Comparison of ENCODE assay signal across 31 mouse cellular contexts in genomic region chr7:129908826-129909225, GRCm38 (mm10).
"Had no signal": no experiment of that assay in that cellular context is flagged by ENCODE, and none has a peak within 500 bp of the region (broad histone marks: within the 10 kb centered on the region; RNA-seq: fewer than 3 reads in every experiment).

No protein-coding gene starts in this region.

- H3K9me3 ChIP-seq: limb, embryonic 10.5 days; limb, embryonic 12.5 days; limb, embryonic 13.5 days; limb, embryonic 15.5 days; liver, embryonic 12.5 days; liver, embryonic 13.5 days; liver, embryonic 15.5 days; lung, embryonic 15.5 days; midbrain, embryonic 10.5 days; midbrain, embryonic 12.5 days; midbrain, embryonic 13.5 days; midbrain, embryonic 15.5 days had no signal

- H3K27me3 ChIP-seq: limb, embryonic 12.5 days; limb, embryonic 13.5 days; limb, embryonic 15.5 days; liver, embryonic 12.5 days; liver, embryonic 13.5 days; liver, embryonic 15.5 days; lung, embryonic 15.5 days; megakaryocyte, embryonic 14.5 days; midbrain, embryonic 12.5 days; midbrain, embryonic 13.5 days; midbrain, embryonic 15.5 days had no signal

- ATAC-seq: liver, embryonic 12.5 days; liver, postnatal 0 days; lung, postnatal 0 days; midbrain, embryonic 13.5 days; midbrain, embryonic 15.5 days; midbrain, embryonic 16.5 days had no signal

- H3K36me3 ChIP-seq: limb, embryonic 10.5 days; limb, embryonic 12.5 days; limb, embryonic 13.5 days; limb, embryonic 15.5 days; liver, embryonic 12.5 days; liver, embryonic 13.5 days; liver, embryonic 15.5 days; lung, embryonic 15.5 days; midbrain, embryonic 10.5 days; midbrain, embryonic 12.5 days; midbrain, embryonic 13.5 days; midbrain, embryonic 15.5 days had no signal

- H3K4me1 ChIP-seq: limb, embryonic 10.5 days; limb, embryonic 13.5 days; limb, embryonic 15.5 days; liver, embryonic 12.5 days; liver, embryonic 13.5 days; liver, embryonic 15.5 days; lung, embryonic 15.5 days; megakaryocyte, embryonic 14.5 days; midbrain, embryonic 10.5 days; midbrain, embryonic 12.5 days; midbrain, embryonic 13.5 days; midbrain, embryonic 15.5 days had no signal

- H3K9ac ChIP-seq: limb, embryonic 12.5 days; limb, embryonic 13.5 days; limb, embryonic 15.5 days; liver, embryonic 12.5 days; liver, embryonic 13.5 days; liver, embryonic 14.5 days; liver, embryonic 15.5 days; liver, postnatal 0 days; lung, embryonic 14.5 days; lung, embryonic 15.5 days; midbrain, embryonic 12.5 days; midbrain, embryonic 13.5 days; midbrain, embryonic 15.5 days had no signal

- H3K4me2 ChIP-seq: limb, embryonic 12.5 days; limb, embryonic 13.5 days; limb, embryonic 15.5 days; liver, embryonic 11.5 days; liver, embryonic 12.5 days; liver, embryonic 13.5 days; liver, embryonic 15.5 days; lung, embryonic 14.5 days; lung, embryonic 15.5 days; midbrain, embryonic 11.5 days; midbrain, embryonic 12.5 days; midbrain, embryonic 13.5 days; midbrain, embryonic 15.5 days had no signal

- DNase-seq: left cerebral cortex, postnatal 4 days; liver; liver, embryonic 13.5 days; liver, postnatal 0 days; lung, adult 18-20 months; lung, adult 2 months; lung, embryonic 14.5 days; lung, postnatal 10 days; lung, postnatal 14 days; lung, postnatal 36 days; lung, postnatal 4 days; midbrain, embryonic 14.5 days had no signal

- H3K4me3 ChIP-seq: limb, embryonic 10.5 days; limb, embryonic 12.5 days; limb, embryonic 13.5 days; limb, embryonic 15.5 days; liver, embryonic 12.5 days; liver, embryonic 13.5 days; liver, embryonic 15.5 days; lung, embryonic 15.5 days; megakaryocyte, embryonic 14.5 days; midbrain, embryonic 10.5 days; midbrain, embryonic 12.5 days; midbrain, embryonic 13.5 days; midbrain, embryonic 15.5 days; myocyte had no signal

- H3K27ac ChIP-seq: limb, embryonic 10.5 days; limb, embryonic 12.5 days; limb, embryonic 13.5 days; limb, embryonic 15.5 days; liver, embryonic 12.5 days; liver, embryonic 13.5 days; liver, embryonic 14.5 days; liver, embryonic 15.5 days; lung, embryonic 15.5 days; macrophage; midbrain, embryonic 10.5 days; midbrain, embryonic 12.5 days; midbrain, embryonic 13.5 days; midbrain, embryonic 15.5 days had no signal
